Mouse (Mus musculus) testis, adult 2 months (tissue): ENCODE measurements around the gene Taf10.

ENCODE experiments used
- CTCF ChIP-seq: fragments of 200-500 bp; IDR thresholded peaks from 2 replicates; pipeline ENCODE4 v1.5.1; 2012; ENCODE audit warnings: low read depth, mild to moderate bottlenecking, inconsistent platforms, low read length, moderate library complexity; ENCODE audit not compliant: control insufficient read depth, insufficient read depth, insufficient replicate concordance
- POLR2A ChIP-seq: fragments of 200-500 bp; IDR thresholded peaks from 2 replicates; pipeline ENCODE4 v1.6.1; 2012; ENCODE audit warnings: low read depth, mild to moderate bottlenecking, inconsistent platforms, low read length, moderate library complexity; ENCODE audit not compliant: control insufficient read depth

GRCm38 (mm10) chr7:105703184-105703583 is 41.0 kb downstream of the Taf10 start:
- no peak for TF ChIP-seq CTCF
- no peak for TF ChIP-seq POLR2A
